Mouse (Mus musculus) spleen, adult 18-20 months (tissue): ENCODE measurements around the gene Zswim7.
"Not testable (repeated sequence)": the region's sequence is repeated elsewhere in the genome, so short reads cannot be mapped to it uniquely, and the experiment has no call there.

ENCODE experiments used
- DNase-seq, 2 experiments: peaks; one replicate each; pipeline ENCODE4 v3.0.0; 2022; ENCODE audit warnings: mixed read lengths in 2 of 2

Zswim7 gene

GRCm38 (mm10) chr11:62280675-62281600 lies at the start of gene Zswim7, which contains the start of gene Ttc19:
Gene Zswim7, minus strand, starts transcription at chr11:62281375.
Gene Ttc19, plus strand, starts transcription at chr11:62281473.
- peak; percentile 86 to 88 for DNase-seq

GRCm38 (mm10) chr11:62323659-62324058 lies 42.5 kb upstream of the Zswim7 start:
- DNase-seq: no peak

GRCm38 (mm10) chr11:62320097-62320496 lies 38.9 kb upstream of the Zswim7 start:
- no peak for DNase-seq

- DNase-seq: no peak
Observed at GRCm38 (mm10) chr11:62317746-62318145, 36.6 kb upstream of the Zswim7 start.

GRCm38 (mm10) chr11:62314984-62315383 lies 33.8 kb upstream of the Zswim7 start:
- DNase-seq: no peak

- DNase-seq: no peak
Observed at GRCm38 (mm10) chr11:62309296-62309695, 28.1 kb upstream of the Zswim7 start.

GRCm38 (mm10) chr11:62305866-62306265 lies 24.7 kb upstream of the Zswim7 start:
- no peak for DNase-seq

GRCm38 (mm10) chr11:62298883-62299282 lies 17.7 kb upstream of the Zswim7 start:
- no peak for DNase-seq

- no peak for DNase-seq
Observed at GRCm38 (mm10) chr11:62294121-62294520, 12.9 kb upstream of the Zswim7 start.

GRCm38 (mm10) chr11:62287700-62288099 lies 6.5 kb upstream of the Zswim7 start:
- no peak for DNase-seq

GRCm38 (mm10) chr11:62285020-62285419 lies 3.8 kb upstream of the Zswim7 start:
- no peak for DNase-seq

- DNase-seq: not testable (repeated sequence)
Observed at GRCm38 (mm10) chr11:62284020-62284419, 2.8 kb upstream of the Zswim7 start.

GRCm38 (mm10) chr11:62281601-62281997 lies 424 bp upstream of the Zswim7 start:
- DNase-seq: no peak

- DNase-seq: peak; percentile 16 to 30
Observed at GRCm38 (mm10) chr11:62278027-62278426, 3.1 kb downstream of the Zswim7 start.

- no peak for DNase-seq
Observed at GRCm38 (mm10) chr11:62277086-62277485, 4.1 kb downstream of the Zswim7 start.

- no peak for DNase-seq
Observed at GRCm38 (mm10) chr11:62270851-62271250, 10.3 kb downstream of the Zswim7 start.

GRCm38 (mm10) chr11:62269097-62269496 lies 12.1 kb downstream of the Zswim7 start:
- no peak for DNase-seq

GRCm38 (mm10) chr11:62268381-62268780 lies 12.8 kb downstream of the Zswim7 start:
- no peak for DNase-seq

GRCm38 (mm10) chr11:62266466-62267214 lies 14.5 kb downstream of the Zswim7 start:
- no peak for DNase-seq

- DNase-seq: no peak
Observed at GRCm38 (mm10) chr11:62265642-62266041, 15.5 kb downstream of the Zswim7 start.

GRCm38 (mm10) chr11:62264018-62264417 lies 17.2 kb downstream of the Zswim7 start:
- DNase-seq: no peak

GRCm38 (mm10) chr11:62263599-62263998 lies 17.6 kb downstream of the Zswim7 start:
- DNase-seq: no peak

GRCm38 (mm10) chr11:62259214-62259613 lies 22.0 kb downstream of the Zswim7 start:
- DNase-seq: no peak

GRCm38 (mm10) chr11:62253380-62253779 lies 27.8 kb downstream of the Zswim7 start:
- DNase-seq: no peak
